Mouse (Mus musculus) myocyte (in vitro differentiated cells): Measurements from ENCODE around the gene Kdm4b.

ENCODE experiments used
- CEBPB ChIP-seq: IDR thresholded peaks from 2 replicates; pipeline ENCODE4 v1.6.1; 2011; ENCODE audit warnings: mild to moderate bottlenecking, moderate library complexity; ENCODE audit not compliant: poor library complexity, insufficient read depth, severe bottlenecking
- MYOG ChIP-seq, 3 experiments: IDR thresholded peaks; one replicate each; pipeline ENCODE4 v1.6.1; 2011; ENCODE audit warnings: control low read depth in 2 of 3, low read depth in 2 of 3, mild to moderate bottlenecking in 2 of 3; ENCODE audit not compliant: insufficient read length in 2 of 3, control insufficient read depth in 1 of 3, insufficient read depth in 1 of 3
- POLR2A ChIP-seq: IDR thresholded peaks from one replicate; pipeline ENCODE4 v1.6.1; 2011; ENCODE audit warnings: low read depth, mild to moderate bottlenecking, control low read depth, moderate library complexity; ENCODE audit not compliant: insufficient read length
- USF1 ChIP-seq: IDR thresholded peaks from one replicate; pipeline ENCODE4 v1.6.1; 2011; ENCODE audit warnings: low read depth, mild to moderate bottlenecking, control low read depth, moderate library complexity

DNA sequence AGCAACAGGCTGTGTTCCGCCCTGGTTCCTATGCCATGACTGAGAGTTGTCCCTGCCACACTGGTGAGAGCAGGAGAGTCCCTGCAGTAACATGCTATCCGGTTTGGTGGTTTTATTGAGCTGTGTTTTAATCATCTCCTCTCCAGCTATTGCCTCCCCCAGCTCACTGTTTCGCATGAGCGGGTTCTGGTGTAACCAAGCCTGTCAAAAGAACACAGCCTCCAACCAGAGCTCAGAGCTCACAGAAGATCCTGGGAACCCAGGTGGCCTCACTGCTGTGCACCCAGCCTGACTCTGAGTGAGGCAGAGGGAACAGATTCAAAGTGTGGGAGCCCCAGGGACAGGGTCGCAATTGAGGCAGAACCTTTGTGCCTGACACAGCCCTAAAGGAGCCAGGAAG is 55.3 kb downstream of the Kdm4b start:
- no peak for TF ChIP-seq MYOG (IDR thresholded peaks at IDR 0.05; ENCODE audit: control insufficient read depth in 1 of 3, insufficient read depth in 1 of 3, insufficient read length in 2 of 3, low read depth in 2 of 3)
- TF ChIP-seq POLR2A, result no peak
- TF ChIP-seq CEBPB, result no peak
- TF ChIP-seq USF1, result no peak
